Mouse (Mus musculus): ENCODE results near the gene Anapc15.

Gene Anapc15

GRCm38 (mm10) chr7:101863415-101863814 is at the start of gene Anapc15:
Gene Anapc15, plus strand, starts transcription at chr7:101863715.
- DNase-seq: no peak

GRCm38 (mm10) chr7:101817861-101818401 is 45.6 kb upstream of the Anapc15 start, which contains the start of gene Phox2a:
Gene Phox2a, plus strand, starts transcription at chr7:101818313.
- DNase-seq: no peak

- DNase-seq: no peak
These were observed 43.1 kb upstream of the Anapc15 start for GRCm38 (mm10) chr7:101820295-101821030.

- DNase-seq: peak; percentile 60 to 79
These were observed 41.7 kb upstream of the Anapc15 start for GRCm38 (mm10) chr7:101821571-101822501.

- peak; percentile 51 to 57 for DNase-seq
These were observed 40.4 kb upstream of the Anapc15 start for GRCm38 (mm10) chr7:101822836-101823757.

GRCm38 (mm10) chr7:101823758-101824630 is 39.5 kb upstream of the Anapc15 start:
- no peak for DNase-seq

GRCm38 (mm10) chr7:101830373-101830772 is 33.1 kb upstream of the Anapc15 start:
- no peak for DNase-seq

- no peak for DNase-seq
These were observed 32.1 kb upstream of the Anapc15 start for GRCm38 (mm10) chr7:101831437-101831836.

GRCm38 (mm10) chr7:101832372-101832771 is 31.1 kb upstream of the Anapc15 start:
- no peak for DNase-seq

- no peak for DNase-seq
These were observed 30.2 kb upstream of the Anapc15 start for GRCm38 (mm10) chr7:101833352-101833751.

- no peak for DNase-seq
These were observed 29.5 kb upstream of the Anapc15 start for GRCm38 (mm10) chr7:101833916-101834584.

GRCm38 (mm10) chr7:101834903-101835302 is 28.6 kb upstream of the Anapc15 start:
- DNase-seq: no peak

GRCm38 (mm10) chr7:101835457-101836109 is 27.9 kb upstream of the Anapc15 start:
- no peak for DNase-seq

- peak; percentile 72 to 76 for DNase-seq
These were observed 27.0 kb upstream of the Anapc15 start for GRCm38 (mm10) chr7:101836271-101837153.

GRCm38 (mm10) chr7:101837154-101837605 is 26.3 kb upstream of the Anapc15 start:
- DNase-seq: no peak

- DNase-seq: peak; percentile 90 to 93
These were observed 25.7 kb upstream of the Anapc15 start, which contains the start of gene Inppl1 for GRCm38 (mm10) chr7:101837606-101838471. Gene Inppl1, minus strand, starts transcription at chr7:101838229.

- no peak for DNase-seq
These were observed 19.3 kb upstream of the Anapc15 start for GRCm38 (mm10) chr7:101844186-101844585.

- DNase-seq: no peak
These were observed 15.6 kb upstream of the Anapc15 start for GRCm38 (mm10) chr7:101847934-101848333.

All from lung, postnatal 4 days (tissue).